Mouse (Mus musculus) monocyte, adult 2 months (primary cell): Measurements from ENCODE around the gene Olfr299.

Experiments used
- DNase-seq, 2 experiments: peaks; one replicate each; pipeline ENCODE4 v3.0.0; 2022; ENCODE audit warnings: low spot score in 2 of 2, low read depth in 1 of 2

The Olfr299 gene

GRCm38 (mm10) chr7:86459621-86460020 lies at the start of gene Olfr299:
Gene Olfr299 (plus strand): TSS chr7:86459921.
- DNase-seq, result no peak

GRCm38 (mm10) chr7:86492384-86492783 lies 32.7 kb downstream of the Olfr299 start, which contains the start of gene Olfr298:
Gene Olfr298 (minus strand): TSS chr7:86492484.
- no peak for DNase-seq
